Mouse (Mus musculus) left cerebral cortex, adult 9 months (tissue): ENCODE measurements around the gene Cnnm3.
A peak's percentile ranks its signal among the peaks of the same experiment; 100 is the strongest.
"Not testable (repeated sequence)": the region's sequence is repeated elsewhere in the genome, so short reads cannot be mapped to it uniquely, and the experiment has no call there.

ENCODE experiments used
- DNase-seq, 2 experiments: peaks; one replicate each; pipeline ENCODE4 v3.0.0; 2022; ENCODE audit warnings: low spot score in 2 of 2

Cnnm3 gene

GRCm38 (mm10) chr1:36535477-36536396 is 24.1 kb downstream of the Cnnm3 start:
- no peak for DNase-seq

- DNase-seq, result no peak
These were observed 24.7 kb downstream of the Cnnm3 start for GRCm38 (mm10) chr1:36536397-36536728.

- not testable (repeated sequence) for DNase-seq
These were observed 25.1 kb downstream of the Cnnm3 start, which contains the start of gene Ankrd23 for GRCm38 (mm10) chr1:36536783-36537182. Gene Ankrd23 (minus strand): TSS chr1:36536883.

- no peak for DNase-seq
These were observed 27.1 kb downstream of the Cnnm3 start for GRCm38 (mm10) chr1:36538727-36539126.

- DNase-seq, result no peak
These were observed 27.5 kb downstream of the Cnnm3 start, which contains the start of gene Gm42417 for GRCm38 (mm10) chr1:36539186-36539585. Gene Gm42417 (minus strand): TSS chr1:36539429.

- no peak for DNase-seq
These were observed 28.5 kb downstream of the Cnnm3 start for GRCm38 (mm10) chr1:36540132-36540531.

- DNase-seq, result no peak
These were observed 29.1 kb downstream of the Cnnm3 start for GRCm38 (mm10) chr1:36540807-36541206.

GRCm38 (mm10) chr1:36541844-36542243 is 30.2 kb downstream of the Cnnm3 start:
- DNase-seq, result no peak

- no peak for DNase-seq
These were observed 31.3 kb downstream of the Cnnm3 start for GRCm38 (mm10) chr1:36542925-36543324.

- no peak for DNase-seq
These were observed 33.7 kb downstream of the Cnnm3 start for GRCm38 (mm10) chr1:36545382-36545781.

GRCm38 (mm10) chr1:36545845-36546600 is 34.4 kb downstream of the Cnnm3 start:
- peak in 1 of 2 experiments; percentile 30 for DNase-seq

- DNase-seq, result peak; percentile 97 to 99
These were observed 35.3 kb downstream of the Cnnm3 start, which contains the start of gene Ankrd39 for GRCm38 (mm10) chr1:36546888-36547471. Gene Ankrd39 (minus strand): TSS chr1:36547445.

- peak in 1 of 2 experiments; percentile 27 for DNase-seq
These were observed 36.4 kb downstream of the Cnnm3 start for GRCm38 (mm10) chr1:36547981-36548598.

GRCm38 (mm10) chr1:36548771-36549170 is 37.1 kb downstream of the Cnnm3 start:
- DNase-seq, result no peak

- DNase-seq, result no peak
These were observed 37.8 kb downstream of the Cnnm3 start for GRCm38 (mm10) chr1:36549491-36549890.

- no peak for DNase-seq
These were observed 38.6 kb downstream of the Cnnm3 start for GRCm38 (mm10) chr1:36550075-36550863.

GRCm38 (mm10) chr1:36551904-36552303 is 40.2 kb downstream of the Cnnm3 start:
- DNase-seq, result no peak

- no peak for DNase-seq
These were observed 40.8 kb downstream of the Cnnm3 start for GRCm38 (mm10) chr1:36552506-36552905.

- DNase-seq, result no peak
These were observed 43.1 kb downstream of the Cnnm3 start for GRCm38 (mm10) chr1:36554633-36555399.

GRCm38 (mm10) chr1:36555798-36556395 is 44.2 kb downstream of the Cnnm3 start:
- DNase-seq, result no peak
